Mouse (Mus musculus) retina, postnatal 1 day (tissue): ENCODE data around the gene Clca2.

Experiments used
- DNase-seq: peaks from one replicate; pipeline ENCODE4 v3.0.0-alpha.2; 2012

Gene Clca2

GRCm38 (mm10) chr3:145099291-145099690, at the start of gene Clca2:
Gene Clca2 (minus strand): TSS chr3:145099443.
- DNase-seq: no peak

GRCm38 (mm10) chr3:145147952-145148351, 48.7 kb upstream of the Clca2 start:
- DNase-seq: no peak

- no peak for DNase-seq
Observed at GRCm38 (mm10) chr3:145147483-145147882, 48.2 kb upstream of the Clca2 start.

- no peak for DNase-seq
Observed at GRCm38 (mm10) chr3:145146871-145147270, 47.6 kb upstream of the Clca2 start.

- peak; percentile 55 for DNase-seq
Observed at GRCm38 (mm10) chr3:145143856-145144255, 44.6 kb upstream of the Clca2 start.

- DNase-seq: no peak
Observed at GRCm38 (mm10) chr3:145142925-145143324, 43.7 kb upstream of the Clca2 start.

GRCm38 (mm10) chr3:145140236-145140635, 41.0 kb upstream of the Clca2 start:
- no peak for DNase-seq

- DNase-seq: peak; percentile 64
Observed at GRCm38 (mm10) chr3:145131210-145131868, 32.1 kb upstream of the Clca2 start.

GRCm38 (mm10) chr3:145129356-145129755, 30.1 kb upstream of the Clca2 start:
- peak; percentile 87 for DNase-seq

- DNase-seq: no peak
Observed at GRCm38 (mm10) chr3:145126618-145127017, 27.4 kb upstream of the Clca2 start.

GRCm38 (mm10) chr3:145119425-145119824, 20.2 kb upstream of the Clca2 start:
- no peak for DNase-seq

- DNase-seq: no peak
Observed at GRCm38 (mm10) chr3:145119002-145119358, 19.7 kb upstream of the Clca2 start.

- DNase-seq: peak; percentile 98
Observed at GRCm38 (mm10) chr3:145118254-145119001, 19.2 kb upstream of the Clca2 start, which contains the start of gene Odf2l. Gene Odf2l (plus strand): TSS chr3:145118588.

GRCm38 (mm10) chr3:145117637-145118036, 18.4 kb upstream of the Clca2 start:
- DNase-seq: no peak

GRCm38 (mm10) chr3:145115169-145115568, 15.9 kb upstream of the Clca2 start:
- no peak for DNase-seq

- no peak for DNase-seq
Observed at GRCm38 (mm10) chr3:145105773-145106504, 6.7 kb upstream of the Clca2 start.

GRCm38 (mm10) chr3:145105076-145105772, 6.0 kb upstream of the Clca2 start:
- peak; percentile 5 for DNase-seq

- DNase-seq: no peak
Observed at GRCm38 (mm10) chr3:145103770-145104169, 4.5 kb upstream of the Clca2 start.

GRCm38 (mm10) chr3:145103321-145103720, 4.1 kb upstream of the Clca2 start:
- no peak for DNase-seq

- no peak for DNase-seq
Observed at GRCm38 (mm10) chr3:145101891-145102555, 2.8 kb upstream of the Clca2 start.

GRCm38 (mm10) chr3:145087857-145088598, 11.2 kb downstream of the Clca2 start:
- no peak for DNase-seq

GRCm38 (mm10) chr3:145086180-145086579, 13.1 kb downstream of the Clca2 start:
- DNase-seq: no peak
